Mouse (Mus musculus): Measurements from ENCODE around the gene Lrp5. TPM values are rescaled to one million over a fixed set of nuclear protein-coding genes. Genes with fewer than 3 reads are reported as not detected.

Gene Lrp5
- polyA plus RNA-seq, 1 experiment from 2014 or later, result 1.4 TPM

GRCm38 (mm10) chr19:3539456-3539855 lies 146.9 kb downstream of the Lrp5 start:
- no peaks in the 10 kb centered on the region for H3K27me3 ChIP-seq
- H3K9ac ChIP-seq, result no peak overlapping the region
- H3K4me3 ChIP-seq, result no peak overlapping the region
- H3K27ac ChIP-seq (replicated peaks), result no peak overlapping the region
- H3K9me3 ChIP-seq, result no peaks in the 10 kb centered on the region
- no peak overlapping the region for H3K4me2 ChIP-seq
- H3K4me1 ChIP-seq (replicated peaks), result no peaks in the 10 kb centered on the region
- ATAC-seq (ENCODE audit: low FRiP score, low read depth), result no peak
- WGBS, result 95% methylated on average over 5 of the region's 5 CpGs
- H3K36me3 ChIP-seq, result no peaks in the 10 kb centered on the region; the same call in none of the 2 replicates

GRCm38 (mm10) chr19:3537658-3538057 lies 148.7 kb downstream of the Lrp5 start:
- H3K27me3 ChIP-seq, result no peaks in the 10 kb centered on the region
- H3K36me3 ChIP-seq, result no peaks in the 10 kb centered on the region; the same call in 1 of the 2 replicates
- no peak overlapping the region for H3K4me2 ChIP-seq
- WGBS, result 96% methylated on average over 6 of the region's 6 CpGs
- no peak overlapping the region for H3K4me3 ChIP-seq
- ATAC-seq (ENCODE audit: low FRiP score, low read depth), result no peak
- H3K9me3 ChIP-seq, result no peaks in the 10 kb centered on the region
- no peaks in the 10 kb centered on the region for H3K4me1 ChIP-seq (replicated peaks)
- H3K27ac ChIP-seq (replicated peaks), result no peak overlapping the region
- no peak overlapping the region for H3K9ac ChIP-seq

- H3K27me3 ChIP-seq, result no peaks in the 10 kb centered on the region
- ATAC-seq (ENCODE audit: low FRiP score, low read depth), result no peak
- no peaks in the 10 kb centered on the region for H3K36me3 ChIP-seq
- H3K4me2 ChIP-seq, result no peak overlapping the region
- no peak overlapping the region for H3K27ac ChIP-seq (replicated peaks)
- no peaks in the 10 kb centered on the region for H3K4me1 ChIP-seq (replicated peaks)
- no peaks in the 10 kb centered on the region for H3K9me3 ChIP-seq
- 92% methylated on average over 3 of the region's 3 CpGs for WGBS
- H3K4me3 ChIP-seq, result no peak overlapping the region
- H3K9ac ChIP-seq, result no peak overlapping the region
These were observed 151.4 kb downstream of the Lrp5 start for GRCm38 (mm10) chr19:3534945-3535344.

Other genes with a start within 250 kb of the Lrp5 start
- gene Ppp6r3, start 110.8 kb downstream of the Lrp5 start, polyA plus RNA-seq (2015; fragmentation: Nextera tagmentation; extraction: Ambion mirVana), result 56.4 and 56.7 TPM in 2 replicates
- gene 1810055G02Rik, start 21.7 kb upstream of the Lrp5 start, polyA plus RNA-seq (2015; fragmentation: Nextera tagmentation; extraction: Ambion mirVana), result 39.3 and 41.4 TPM in 2 replicates
- gene Kmt5b, start 80.9 kb upstream of the Lrp5 start, polyA plus RNA-seq (2015; fragmentation: Nextera tagmentation; extraction: Ambion mirVana), result 44.9 and 49.3 TPM in 2 replicates
- 64.6 and 66.6 TPM in 2 replicates for gene Chka, start 165.2 kb upstream of the Lrp5 start, polyA plus RNA-seq (2015; fragmentation: Nextera tagmentation; extraction: Ambion mirVana)
- 16.4 and 16.8 TPM in 2 replicates for gene Tcirg1, start 220.6 kb upstream of the Lrp5 start, polyA plus RNA-seq (2015; fragmentation: Nextera tagmentation; extraction: Ambion mirVana)
- gene Ndufs8, start 226.2 kb upstream of the Lrp5 start, polyA plus RNA-seq (2015; fragmentation: Nextera tagmentation; extraction: Ambion mirVana), result 280 and 290 TPM in 2 replicates
- 2.7 and 3.0 TPM in 2 replicates for gene Aldh3b1, start 243.2 kb upstream of the Lrp5 start, polyA plus RNA-seq (2015; fragmentation: Nextera tagmentation; extraction: Ambion mirVana)
- 11.9 and 14.0 TPM in 2 replicates for gene Unc93b1, start 248.6 kb upstream of the Lrp5 start, polyA plus RNA-seq (2015; fragmentation: Nextera tagmentation; extraction: Ambion mirVana)